Mouse (Mus musculus) embryonic facial prominence, embryonic 10.5 days (tissue): ENCODE results near the gene Tubg1. TPM values are rescaled to one million over a fixed set of nuclear protein-coding genes. Genes with fewer than 3 reads are reported as not detected.

Source experiments
- DNase-seq: peaks from one replicate; pipeline ENCODE4 v3.0.0-alpha.2; 2017; ENCODE audit warnings: low spot score
- H3K27ac ChIP-seq: fragments of 300-500 bp; sonication (generic); replicated peaks from 2 replicates; pipeline ENCODE4 v1.5.1; 2016; ENCODE audit warnings: mild to moderate bottlenecking
- H3K27me3 ChIP-seq: fragments of 300-500 bp; sonication (generic); replicated peaks from 2 replicates; pipeline ENCODE4 v1.6.1; 2016; ENCODE audit warnings: low read depth, mild to moderate bottlenecking; ENCODE audit not compliant: poor library complexity, severe bottlenecking
- H3K36me3 ChIP-seq: fragments of 300-500 bp; sonication (generic); replicated peaks from 2 replicates; pipeline ENCODE4 v1.6.1; 2016; ENCODE audit warnings: mild to moderate bottlenecking, moderate library complexity
- H3K4me1 ChIP-seq: fragments of 300-500 bp; sonication (generic); 2 replicates; pipeline ENCODE4 v1.6.1; 2016
- H3K4me3 ChIP-seq: fragments of 300-500 bp; sonication (generic); 2 replicates; pipeline ENCODE4 v1.5.1; 2016; ENCODE audit warnings: mild to moderate bottlenecking, moderate library complexity
- H3K9me3 ChIP-seq: fragments of 300-500 bp; sonication (generic); 2 replicates; pipeline ENCODE4 v1.6.1; 2016; ENCODE audit warnings: mild to moderate bottlenecking
- WGBS: fragments of 180-500 bp; shearing (Covaris S2); methylation state at CpG from one replicate; pipeline ENCODE4 v1.1.7; 2016; 5-methylcytosine and 5-hydroxymethylcytosine counted together
- microRNA-seq: library from miRNA; unstranded; fragments of <30 nt; microRNA quantifications from one replicate; pipeline ENCODE4, GENCODE M21; 2017
- polyA plus RNA-seq: library from polyadenylated mRNA; unstranded; fragments of >200 nt; fragmentation: Nextera tagmentation; extraction: Ambion mirVana; gene quantifications from 2 replicates; pipeline ENCODE4 v1.2.1, GENCODE M21; 2016

Gene Tubg1
- polyA plus RNA-seq, 1 experiment from 2014 or later = 135 TPM

GRCm38 (mm10) chr11:101172434-101172815 lies 52.7 kb downstream of the Tubg1 start:
- 13% methylated on average over 5 of the region's 5 CpGs for WGBS
- H3K4me1 ChIP-seq = peaks cover 88% of the 10 kb centered on the region

GRCm38 (mm10) chr11:101173112-101173511 lies 53.4 kb downstream of the Tubg1 start:
- no peak for DNase-seq
- Histone ChIP-seq H3K36me3 (no peaks in the 10 kb centered on the region), H3K9me3 (no peaks in the 10 kb centered on the region), H3K27me3 (peaks cover 85% of the 10 kb centered on the region), H3K4me1 (peaks cover 88% of the 10 kb centered on the region), H3K27ac (peak overlapping the region; percentile 78; the same call in 1 of the 2 replicates), H3K4me3 (peak overlapping the region; percentile 55)
- 5% methylated on average over 11 of the region's 11 CpGs for WGBS

More at GRCm38 (mm10) chr11:101172434-101172815, 52.7 kb downstream of the Tubg1 start:
- H3K9me3 ChIP-seq = no peaks in the 10 kb centered on the region
- DNase-seq = no peak
- H3K27ac ChIP-seq = peak overlapping the region; percentile 58
- H3K36me3 ChIP-seq = peaks cover 4% of the 10 kb centered on the region
- peak overlapping the region; percentile 68 for H3K4me3 ChIP-seq
- peaks cover 85% of the 10 kb centered on the region for H3K27me3 ChIP-seq

GRCm38 (mm10) chr11:101173631-101174388 lies 54.1 kb downstream of the Tubg1 start:
- H3K4me1 ChIP-seq = peaks cover 93% of the 10 kb centered on the region
- no peaks in the 10 kb centered on the region for H3K9me3 ChIP-seq
- peak; percentile 91 for DNase-seq
- H3K4me3 ChIP-seq = peak overlapping the region; percentile 55
- H3K27ac ChIP-seq = peak overlapping the region; percentile 78
- WGBS = under 1% methylated on average over 61 of the region's 61 CpGs
- H3K36me3 ChIP-seq = no peaks in the 10 kb centered on the region
- H3K27me3 ChIP-seq = peaks cover 85% of the 10 kb centered on the region

GRCm38 (mm10) chr11:101174389-101174745 lies 54.6 kb downstream of the Tubg1 start:
- no peaks in the 10 kb centered on the region for H3K36me3 ChIP-seq
- peak overlapping the region; percentile 55 for H3K4me3 ChIP-seq
- no peak for DNase-seq
- WGBS = 27% methylated on average over 9 of the region's 9 CpGs
- peaks cover 88% of the 10 kb centered on the region for H3K4me1 ChIP-seq
- no peaks in the 10 kb centered on the region for H3K9me3 ChIP-seq
- H3K27ac ChIP-seq = peak overlapping the region; percentile 78
- peaks cover 85% of the 10 kb centered on the region for H3K27me3 ChIP-seq

- H3K36me3 ChIP-seq = no peaks in the 10 kb centered on the region
- peak within 1 kb of the TSS; percentile 55 for H3K4me3 ChIP-seq
- WGBS = 20% methylated on average over 14 of the region's 14 CpGs
- peaks cover 81% of the 10 kb centered on the region for H3K4me1 ChIP-seq
- H3K27ac ChIP-seq = no peak within 1 kb of the TSS
- H3K9me3 ChIP-seq = no peaks in the 10 kb centered on the region
- H3K27me3 ChIP-seq = peaks cover 85% of the 10 kb centered on the region
- DNase-seq = no peak
These were observed 55.3 kb downstream of the Tubg1 start, which contains the start of gene Ccr10 for GRCm38 (mm10) chr11:101174851-101175628. Gene Ccr10 (minus strand): TSS chr11:101175443.

- WGBS = 10% methylated on average over 11 of the region's 11 CpGs
- peak overlapping the region; percentile 47 for H3K4me3 ChIP-seq
- no peak overlapping the region for H3K27ac ChIP-seq
- no peaks in the 10 kb centered on the region for H3K9me3 ChIP-seq
- peaks cover 85% of the 10 kb centered on the region for H3K27me3 ChIP-seq
- no peaks in the 10 kb centered on the region for H3K36me3 ChIP-seq
- peaks cover 75% of the 10 kb centered on the region for H3K4me1 ChIP-seq
- DNase-seq = no peak
These were observed 55.9 kb downstream of the Tubg1 start for GRCm38 (mm10) chr11:101175636-101176116.

Small RNA genes lying within 50 kb of the gene (microRNA-seq; reads per million reads assigned to microRNA genes)
- not detected for gene Gm27626

Other genes starting within 250 kb of the Tubg1 start
- gene Stat3, start 180.4 kb upstream of the Tubg1 start, polyA plus RNA-seq = 22.5 and 22.8 TPM in 2 replicates
- gene Cavin1, start 149.1 kb upstream of the Tubg1 start, polyA plus RNA-seq = 20.6 and 23.5 TPM in 2 replicates
- gene Atp6v0a1, start 110.5 kb upstream of the Tubg1 start, polyA plus RNA-seq = 30.1 and 30.5 TPM in 2 replicates
- gene Naglu, start 49.9 kb upstream of the Tubg1 start, polyA plus RNA-seq = 7.4 and 8.9 TPM in 2 replicates
- 0.21 TPM in 1 of 2 replicates, not detected in the other for gene Hsd17b1, start 41.5 kb upstream of the Tubg1 start, polyA plus RNA-seq
- 48.7 and 51.1 TPM in 2 replicates for gene Coasy, start 37.4 kb upstream of the Tubg1 start, polyA plus RNA-seq
- 40.6 and 41.0 TPM in 2 replicates for gene Mlx, start 32.7 kb upstream of the Tubg1 start, polyA plus RNA-seq
- gene Psmc3ip, start 24.5 kb upstream of the Tubg1 start, polyA plus RNA-seq = 69.5 and 72.3 TPM in 2 replicates
- gene Retreg3, start within 50 bp of the Tubg1 start, polyA plus RNA-seq = 19.7 and 20.2 TPM in 2 replicates
- gene Tubg2, start 36.0 kb downstream of the Tubg1 start, polyA plus RNA-seq = 4.9 and 5.7 TPM in 2 replicates
- 0.23 and 0.31 TPM in 2 replicates for gene Cntnap1, start 50.6 kb downstream of the Tubg1 start, polyA plus RNA-seq
- gene Plekhh3, start 51.4 kb downstream of the Tubg1 start, polyA plus RNA-seq = 3.7 and 4.0 TPM in 2 replicates
- gene Ccr10, start 55.5 kb downstream of the Tubg1 start, polyA plus RNA-seq = 0.16 TPM in 1 of 2 replicates, not detected in the other
- gene Ezh1, start 106.5 kb downstream of the Tubg1 start, polyA plus RNA-seq = 13.3 and 14.5 TPM in 2 replicates
- 66.4 and 68.4 TPM in 2 replicates for gene Ramp2, start 126.1 kb downstream of the Tubg1 start, polyA plus RNA-seq
- 124 TPM in 2 replicates for gene Vps25, start 133.8 kb downstream of the Tubg1 start, polyA plus RNA-seq
- gene Wnk4, start 140.6 kb downstream of the Tubg1 start, polyA plus RNA-seq = 6.0 and 8.3 TPM in 2 replicates
- gene Cntd1, start 159.1 kb downstream of the Tubg1 start, polyA plus RNA-seq = 1.3 and 1.4 TPM in 2 replicates
- gene Coa3, start 159.2 kb downstream of the Tubg1 start, polyA plus RNA-seq = 200 and 203 TPM in 2 replicates
- gene Becn1, start 182.3 kb downstream of the Tubg1 start, polyA plus RNA-seq = 141 and 154 TPM in 2 replicates
- gene Psme3, start 196.3 kb downstream of the Tubg1 start, polyA plus RNA-seq = 189 and 203 TPM in 2 replicates
- 2.6 and 3.4 TPM in 2 replicates for gene Aoc2, start 205.1 kb downstream of the Tubg1 start, polyA plus RNA-seq
- gene Aoc3, start 210.7 kb downstream of the Tubg1 start, polyA plus RNA-seq = 0.04 TPM in 1 of 2 replicates, not detected in the other
- not detected in 2 replicates for gene G6pc, start 247.6 kb downstream of the Tubg1 start, polyA plus RNA-seq